Mouse (Mus musculus) neural tube, embryonic 11.5 days (tissue): ENCODE results near the gene Filip1. TPM values are rescaled to one million over a fixed set of nuclear protein-coding genes. Genes with fewer than 3 reads are reported as not detected.

Experiments
- ATAC-seq: fragments of 200-750 bp; cut with Nextera tagmentation; 2 replicates; pipeline ENCODE4 v1.8.0; 2017; ENCODE audit warnings: moderate number of reproducible peaks, mild to moderate bottlenecking, moderate TSS enrichment, moderate library complexity; ENCODE audit not compliant: insufficient read depth, low FRiP score, low TSS enrichment
- DNase-seq: peaks from one replicate; pipeline ENCODE4 v3.0.0-alpha.2; 2015; ENCODE audit warnings: low spot score
- H3K27ac ChIP-seq: fragments of 300-500 bp; sonication (generic); 2 replicates; pipeline ENCODE4 v1.5.1; 2014; ENCODE audit warnings: low read depth, mild to moderate bottlenecking, low read length
- H3K27me3 ChIP-seq: fragments of 300-500 bp; sonication (generic); 2 replicates; pipeline ENCODE4 v1.6.1; 2014; ENCODE audit warnings: mild to moderate bottlenecking, low read length, mixed read lengths; ENCODE audit not compliant: control insufficient read depth, insufficient read depth
- H3K36me3 ChIP-seq: fragments of 300-500 bp; sonication (generic); 2 replicates; pipeline ENCODE4 v1.6.1; 2014; ENCODE audit warnings: mild to moderate bottlenecking, low read length, moderate library complexity, mixed read lengths; ENCODE audit not compliant: control insufficient read depth, insufficient read depth
- H3K4me1 ChIP-seq: fragments of 300-500 bp; sonication (generic); 2 replicates; pipeline ENCODE4 v1.6.1; 2014; ENCODE audit warnings: low read length, mixed read lengths; ENCODE audit not compliant: control insufficient read depth, insufficient read depth
- H3K4me2 ChIP-seq: fragments of 300-500 bp; sonication (generic); 2 replicates; pipeline ENCODE4 v1.6.1; 2014; ENCODE audit warnings: low read depth, mild to moderate bottlenecking, moderate library complexity
- H3K4me3 ChIP-seq: fragments of 300-500 bp; sonication (generic); 2 replicates; pipeline ENCODE4 v1.5.1; 2014; ENCODE audit warnings: low read depth, low read length
- H3K9ac ChIP-seq: fragments of 300-500 bp; sonication (generic); 2 replicates; pipeline ENCODE4 v1.6.1; 2014; ENCODE audit warnings: mild to moderate bottlenecking, low read length
- H3K9me3 ChIP-seq: fragments of 300-500 bp; sonication (generic); 2 replicates; pipeline ENCODE4 v1.6.1; 2016; ENCODE audit warnings: low read length; ENCODE audit not compliant: control insufficient read depth
- WGBS: fragments of 180-500 bp; shearing (Covaris S2); extraction: QIAGEN DNeasy Blood & Tissue Kit; methylation state at CpG from one replicate; pipeline ENCODE4 v1.1.7; 2014; 5-methylcytosine and 5-hydroxymethylcytosine counted together
- polyA plus RNA-seq: library from polyadenylated mRNA; unstranded; fragments of >200 nt; fragmentation: Nextera tagmentation; extraction: Ambion mirVana; gene quantifications from 2 replicates; pipeline ENCODE4 v1.2.1, GENCODE M21; 2014

Gene Filip1
- polyA plus RNA-seq, 1 experiment from 2014 or later, result 6.2 TPM

- no peaks in the 10 kb centered on the region for H3K4me1 ChIP-seq
- ATAC-seq (no peak), DNase-seq (no peak)
- no peaks in the 10 kb centered on the region for H3K27me3 ChIP-seq
- no peak overlapping the region for H3K4me2 ChIP-seq
- H3K9ac ChIP-seq, result no peak overlapping the region
- WGBS, result 50% methylated on average over 2 of the region's 2 CpGs
- no peak overlapping the region for H3K27ac ChIP-seq
- H3K9me3 ChIP-seq, result no peaks in the 10 kb centered on the region
- H3K36me3 ChIP-seq, result no peaks in the 10 kb centered on the region
- no peak overlapping the region for H3K4me3 ChIP-seq
Observed at GRCm38 (mm10) chr9:79948376-79948775, 64.3 kb downstream of the Filip1 start.

- Histone ChIP-seq H3K9ac (no peak overlapping the region), H3K27me3 (no peaks in the 10 kb centered on the region), H3K4me3 (no peak overlapping the region), H3K4me1 (no peaks in the 10 kb centered on the region), H3K9me3 (no peaks in the 10 kb centered on the region), H3K27ac (no peak overlapping the region), H3K36me3 (no peaks in the 10 kb centered on the region), H3K4me2 (no peak overlapping the region)
- 76% methylated on average over 2 of the region's 2 CpGs for WGBS
- DNase-seq (no peak), ATAC-seq (no peak)
Observed at GRCm38 (mm10) chr9:79947973-79948372, 64.7 kb downstream of the Filip1 start.

- Histone ChIP-seq H3K4me3 (no peak overlapping the region), H3K9ac (no peak overlapping the region), H3K27me3 (no peaks in the 10 kb centered on the region), H3K4me2 (no peak overlapping the region), H3K27ac (no peak overlapping the region), H3K4me1 (no peaks in the 10 kb centered on the region), H3K36me3 (no peaks in the 10 kb centered on the region), H3K9me3 (no peaks in the 10 kb centered on the region)
- no peak for DNase-seq
- WGBS, result 80% methylated on average over 3 of the region's 3 CpGs
- ATAC-seq, result no peak
Observed at GRCm38 (mm10) chr9:79947414-79947813, 65.2 kb downstream of the Filip1 start.

- WGBS, result 86% methylated on average over 6 of the region's 6 CpGs
- no peaks in the 10 kb centered on the region for H3K27me3 ChIP-seq
- H3K4me3 ChIP-seq, result no peak overlapping the region
Observed at GRCm38 (mm10) chr9:79944872-79945271, 67.8 kb downstream of the Filip1 start.

DNA sequence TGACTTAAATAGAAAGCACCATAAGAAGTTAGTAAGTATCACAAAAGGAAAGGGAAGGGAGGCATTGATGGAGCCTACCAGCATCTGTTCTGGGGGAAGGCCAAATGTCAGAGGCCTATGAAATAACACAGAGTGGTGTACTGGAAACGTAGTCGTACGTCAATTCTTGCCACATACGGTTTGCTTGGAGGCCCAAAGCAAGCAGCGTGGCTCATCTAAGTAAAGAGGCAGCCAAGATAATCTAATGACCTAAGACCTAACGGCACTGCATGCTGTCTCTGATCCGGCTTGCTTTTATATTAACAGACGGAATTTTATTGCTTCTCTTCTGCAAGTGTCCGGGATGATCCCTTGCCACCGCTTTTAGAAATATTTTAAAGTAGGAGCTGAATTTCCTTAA lies 68.7 kb downstream of the Filip1 start:
- ATAC-seq (no peak), DNase-seq (no peak)
- H3K27me3 ChIP-seq, result no peaks in the 10 kb centered on the region
- H3K27ac ChIP-seq, result no peak overlapping the region
- no peaks in the 10 kb centered on the region for H3K9me3 ChIP-seq
- no peaks in the 10 kb centered on the region for H3K4me1 ChIP-seq
- H3K4me2 ChIP-seq, result no peak overlapping the region
- no peak overlapping the region for H3K9ac ChIP-seq
- H3K36me3 ChIP-seq, result no peaks in the 10 kb centered on the region
- H3K4me3 ChIP-seq, result no peak overlapping the region
- 63% methylated on average over 10 of the region's 10 CpGs for WGBS

More at GRCm38 (mm10) chr9:79944872-79945271, 67.8 kb downstream of the Filip1 start:
- Histone ChIP-seq H3K9me3 (no peaks in the 10 kb centered on the region), H3K36me3 (no peaks in the 10 kb centered on the region), H3K9ac (no peak overlapping the region), H3K4me1 (no peaks in the 10 kb centered on the region), H3K4me2 (no peak overlapping the region), H3K27ac (no peak overlapping the region)
- ATAC-seq (no peak), DNase-seq (no peak)

GRCm38 (mm10) chr9:79938416-79939206 lies 74.0 kb downstream of the Filip1 start:
- no peak overlapping the region for H3K9ac ChIP-seq
- H3K36me3 ChIP-seq, result no peaks in the 10 kb centered on the region
- no peaks in the 10 kb centered on the region for H3K4me1 ChIP-seq
- no peaks in the 10 kb centered on the region for H3K27me3 ChIP-seq
- H3K27ac ChIP-seq, result no peak overlapping the region
- WGBS, result 82% methylated on average over 11 of the region's 11 CpGs
- H3K4me2 ChIP-seq, result no peak overlapping the region
- no peaks in the 10 kb centered on the region for H3K9me3 ChIP-seq
- DNase-seq, result no peak
- ATAC-seq, result no peak
- no peak overlapping the region for H3K4me3 ChIP-seq

GRCm38 (mm10) chr9:79937570-79937969 lies 75.1 kb downstream of the Filip1 start:
- H3K4me2 ChIP-seq, result no peak overlapping the region
- no peak for DNase-seq
- H3K27me3 ChIP-seq, result no peaks in the 10 kb centered on the region
- no peaks in the 10 kb centered on the region for H3K36me3 ChIP-seq
- no peaks in the 10 kb centered on the region for H3K9me3 ChIP-seq
- H3K4me1 ChIP-seq, result no peaks in the 10 kb centered on the region
- no peak overlapping the region for H3K9ac ChIP-seq
- no peak for ATAC-seq
- WGBS, result 72% methylated on average over 6 of the region's 6 CpGs
- no peak overlapping the region for H3K27ac ChIP-seq
- H3K4me3 ChIP-seq, result no peak overlapping the region

DNA sequence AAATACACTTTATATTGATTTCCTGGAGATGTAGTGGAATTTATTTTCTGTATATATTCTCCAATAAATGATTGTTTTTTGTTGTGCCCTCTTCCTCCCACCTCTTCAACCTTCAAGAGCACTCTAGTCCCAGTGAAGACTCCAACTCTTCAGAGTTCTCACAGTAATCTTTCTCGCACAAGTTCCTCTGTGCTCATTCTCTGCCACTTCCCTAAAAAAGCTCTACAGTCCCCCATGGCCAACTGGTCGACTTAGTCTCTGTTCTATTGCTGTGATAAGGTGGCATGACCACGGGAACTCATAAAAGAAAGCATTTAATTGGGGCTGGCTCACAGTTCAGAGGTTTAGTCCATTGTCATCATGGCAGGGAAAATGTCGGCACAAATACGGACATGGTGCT lies 80.1 kb downstream of the Filip1 start:
- Histone ChIP-seq H3K4me2 (no peak overlapping the region), H3K9ac (no peak overlapping the region), H3K4me3 (no peak overlapping the region), H3K36me3 (no peaks in the 10 kb centered on the region), H3K4me1 (no peaks in the 10 kb centered on the region), H3K9me3 (no peaks in the 10 kb centered on the region), H3K27me3 (no peaks in the 10 kb centered on the region), H3K27ac (no peak overlapping the region)
- 91% methylated on average over 5 of the region's 5 CpGs for WGBS
- no peak for ATAC-seq
- DNase-seq, result no peak

DNA sequence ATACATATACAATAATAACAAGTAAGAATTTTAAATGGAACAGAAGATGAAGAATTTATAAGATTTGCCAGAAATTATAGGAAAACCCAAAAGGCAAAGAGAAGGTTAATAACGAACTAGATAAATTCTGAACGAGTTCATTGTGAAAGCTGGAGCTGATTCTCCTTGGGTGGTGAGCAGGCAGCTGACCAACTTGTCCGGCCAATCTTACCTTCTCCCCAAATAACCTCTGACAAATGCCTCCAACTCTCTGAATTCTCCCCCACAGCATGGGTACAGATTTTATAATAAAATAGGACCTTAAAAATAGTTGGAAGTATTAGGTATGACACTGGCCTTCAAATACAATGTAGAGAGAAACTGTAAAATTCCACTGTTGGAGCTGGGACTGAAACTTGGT lies 84.6 kb downstream of the Filip1 start:
- H3K9ac ChIP-seq, result no peak overlapping the region
- H3K4me1 ChIP-seq, result no peaks in the 10 kb centered on the region
- no peaks in the 10 kb centered on the region for H3K27me3 ChIP-seq
- no peaks in the 10 kb centered on the region for H3K36me3 ChIP-seq
- no peak overlapping the region for H3K4me2 ChIP-seq
- H3K27ac ChIP-seq, result no peak overlapping the region
- H3K9me3 ChIP-seq, result no peaks in the 10 kb centered on the region
- no peak overlapping the region for H3K4me3 ChIP-seq
- DNase-seq (no peak), ATAC-seq (no peak)
- WGBS, result 91% methylated on average over 3 of the region's 3 CpGs
